Mouse (Mus musculus) spleen, postnatal 14 days (tissue): ENCODE data around the gene Cxcl12.

Experiments
- DNase-seq, 2 experiments: peaks; one replicate each; pipeline ENCODE4 v3.0.0; 2021 to 2022; ENCODE audit warnings: low spot score in 2 of 2

The Cxcl12 gene

GRCm38 (mm10) chr6:117220831-117221345 is 52.6 kb downstream of the Cxcl12 start:
- no peak for DNase-seq
